Mouse (Mus musculus) olfactory bulb, adult 2 months (tissue): ENCODE results near the gene I0C0044D17Rik.

Experiments used
- CTCF ChIP-seq: fragments of 200-500 bp; IDR thresholded peaks from 2 replicates; pipeline ENCODE4 v1.5.1; 2012; ENCODE audit warnings: low read depth, mild to moderate bottlenecking, low read length, moderate library complexity; ENCODE audit not compliant: insufficient read depth
- POLR2A ChIP-seq: fragments of 200-500 bp; IDR thresholded peaks from 2 replicates; pipeline ENCODE4 v1.6.1; 2012; ENCODE audit warnings: mild to moderate bottlenecking, low read depth, low read length, moderate library complexity; ENCODE audit not compliant: insufficient read depth

DNA sequence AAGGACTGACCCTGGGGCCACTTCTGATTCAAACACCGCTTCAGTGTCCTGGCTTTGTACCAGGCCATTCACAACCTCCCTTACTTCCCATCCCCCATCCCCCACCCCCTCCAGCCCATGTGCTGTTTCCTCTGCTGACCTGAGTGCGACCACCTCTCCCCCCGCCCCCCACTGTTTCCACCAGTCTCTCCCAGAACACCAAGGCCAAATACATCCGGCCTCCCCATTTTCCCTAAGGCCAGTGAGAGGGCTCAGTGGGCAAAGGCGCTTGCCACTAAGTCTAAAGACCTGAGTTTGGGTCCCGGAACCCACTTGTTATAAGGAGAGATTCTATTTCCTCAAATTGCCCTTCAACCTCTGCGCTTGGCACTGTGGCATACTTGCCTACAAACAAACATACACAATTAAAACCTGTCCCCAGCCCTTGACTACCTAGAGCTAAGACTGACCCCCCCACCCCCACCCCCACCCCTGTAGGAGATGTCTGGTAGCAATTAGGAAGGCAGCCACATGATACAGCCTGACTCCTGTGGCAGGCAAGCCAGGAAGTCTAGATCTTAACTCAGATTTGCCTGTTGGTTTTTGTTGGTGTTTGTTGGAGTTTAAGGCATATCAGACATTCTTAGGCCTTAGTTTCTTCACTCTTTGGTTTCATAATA lies 19.0 kb downstream of the I0C0044D17Rik start:
- TF ChIP-seq CTCF (no peak), POLR2A (no peak)
